Mouse (Mus musculus) ES-E14 (cell line): ENCODE data around the gene Hmga1.

Experiments used
- CHD2 ChIP-seq: IDR thresholded peaks from 2 replicates; pipeline ENCODE4 v1.6.1; 2014; ENCODE audit warnings: mild to moderate bottlenecking, low read depth, low read length, inconsistent platforms
- MAFK ChIP-seq: IDR thresholded peaks from 2 replicates; pipeline ENCODE4 v1.6.1; 2014; ENCODE audit warnings: mild to moderate bottlenecking, low read depth, low read length, inconsistent platforms; ENCODE audit not compliant: insufficient read depth
- ZC3H11A ChIP-seq: IDR thresholded peaks from 2 replicates; pipeline ENCODE4 v1.6.1; 2012; ENCODE audit warnings: low read depth, mild to moderate bottlenecking, inconsistent platforms, low read length, borderline replicate concordance
- ZNF384 ChIP-seq: IDR thresholded peaks from 2 replicates; pipeline ENCODE4 v1.6.1; 2012; ENCODE audit warnings: low read depth, low read length, inconsistent platforms

- TF ChIP-seq ZC3H11A (no peak), CHD2 (no peak), ZNF384 (no peak), MAFK (no peak)
These were observed 11.9 kb downstream of the Hmga1 start for GRCm38 (mm10) chr17:27568228-27568627.
